Mouse (Mus musculus): ENCODE data around the gene Clca3b. TPM values are rescaled to one million over a fixed set of nuclear protein-coding genes. Genes with fewer than 3 reads are reported as not detected.

Gene Clca3b
- total RNA-seq, 2 experiments from 2014 or later, result not detected

Other genes starting within 250 kb of the Clca3b start
- gene Sh3glb1, start 129.0 kb downstream of the Clca3b start, total RNA-seq (2021), result 100 to 1,000 TPM; 303 to 325 TPM
- gene Clca3a1, start 88.4 kb downstream of the Clca3b start, total RNA-seq (2021), result under 1 TPM in 1 of 2 experiments, not detected in 1; 0.15 TPM
- not detected for gene Clca3a2, start 29.9 kb downstream of the Clca3b start, total RNA-seq (2021)
- not detected for gene Clca4b, start 83.2 kb upstream of the Clca3b start, total RNA-seq (2021)
- gene Clca4a, start 125.7 kb upstream of the Clca3b start, total RNA-seq (2021), result not detected
- not detected for gene Clca1, start 183.4 kb upstream of the Clca3b start, total RNA-seq (2021)

Data from gastrocnemius, postnatal 36 days (tissue).